Mouse (Mus musculus) hindbrain, postnatal 0 days (tissue): ENCODE measurements around the gene Syn2. TPM values are rescaled to one million over a fixed set of nuclear protein-coding genes. Genes with fewer than 3 reads are reported as not detected.

Source experiments
- ATAC-seq: fragments of 200-750 bp; cut with Nextera tagmentation; 2 replicates; pipeline ENCODE4 v1.8.0; 2017; ENCODE audit warnings: mild to moderate bottlenecking, moderate TSS enrichment, moderate library complexity
- DNase-seq: peaks from one replicate; pipeline ENCODE4 v3.0.0-alpha.2; 2015; ENCODE audit warnings: low spot score
- H3K27ac ChIP-seq: fragments of 300-500 bp; sonication (generic); 2 replicates; pipeline ENCODE4 v1.5.1; 2014; ENCODE audit warnings: mild to moderate bottlenecking
- H3K27me3 ChIP-seq: fragments of 300-500 bp; sonication (generic); 2 replicates; pipeline ENCODE4 v1.6.1; 2014; ENCODE audit warnings: low read length, mixed read lengths; ENCODE audit not compliant: insufficient read depth
- H3K36me3 ChIP-seq: fragments of 300-500 bp; sonication (generic); 2 replicates; pipeline ENCODE4 v1.6.1; 2014; ENCODE audit warnings: low read length, mixed read lengths; ENCODE audit not compliant: insufficient read depth
- H3K4me1 ChIP-seq: fragments of 300-500 bp; sonication (generic); 2 replicates; pipeline ENCODE4 v1.6.1; 2014; ENCODE audit warnings: antibody characterized with exemption, low read length, mixed read lengths; ENCODE audit not compliant: insufficient read depth
- H3K4me2 ChIP-seq: fragments of 300-500 bp; sonication (generic); 2 replicates; pipeline ENCODE4 v1.6.1; 2014; ENCODE audit warnings: low read depth, mild to moderate bottlenecking, low read length, moderate library complexity, mixed read lengths
- H3K4me3 ChIP-seq: fragments of 300-500 bp; sonication (generic); 2 replicates; pipeline ENCODE4 v1.5.1; 2014; ENCODE audit warnings: low read length
- H3K9ac ChIP-seq: fragments of 300-500 bp; sonication (generic); replicated peaks from 2 replicates; pipeline ENCODE4 v1.6.1; 2014; ENCODE audit warnings: mild to moderate bottlenecking, low read length, moderate library complexity, mixed read lengths
- H3K9me3 ChIP-seq: fragments of 300-500 bp; sonication (generic); 2 replicates; pipeline ENCODE4 v1.6.1; 2016; ENCODE audit warnings: low read length, mixed read lengths
- CTCF ChIP-seq: IDR thresholded peaks from 2 replicates; pipeline ENCODE4 v1.5.1; 2016; ENCODE audit warnings: antibody characterized with exemption, control low read depth, low read depth
- WGBS: fragments of 180-500 bp; shearing (Covaris S2); extraction: QIAGEN DNeasy Blood & Tissue Kit; methylation state at CpG from one replicate; pipeline ENCODE4 v1.1.7; 2014; 5-methylcytosine and 5-hydroxymethylcytosine counted together
- polyA plus RNA-seq: library from polyadenylated mRNA; unstranded; fragments of >200 nt; fragmentation: Nextera tagmentation; extraction: Ambion mirVana; gene quantifications from 2 replicates; pipeline ENCODE4 v1.2.1, GENCODE M21; 2015
- total RNA-seq: library from RNA; depleted of rRNA; stranded (reverse); fragments of >200 nt; gene quantifications from 2 replicates; pipeline ENCODE4 v1.2.3, GENCODE M21; 2014

Syn2 gene
- total and polyA plus RNA-seq, 2 experiments from 2014 or later, result 94.7 to 129 TPM

DNA sequence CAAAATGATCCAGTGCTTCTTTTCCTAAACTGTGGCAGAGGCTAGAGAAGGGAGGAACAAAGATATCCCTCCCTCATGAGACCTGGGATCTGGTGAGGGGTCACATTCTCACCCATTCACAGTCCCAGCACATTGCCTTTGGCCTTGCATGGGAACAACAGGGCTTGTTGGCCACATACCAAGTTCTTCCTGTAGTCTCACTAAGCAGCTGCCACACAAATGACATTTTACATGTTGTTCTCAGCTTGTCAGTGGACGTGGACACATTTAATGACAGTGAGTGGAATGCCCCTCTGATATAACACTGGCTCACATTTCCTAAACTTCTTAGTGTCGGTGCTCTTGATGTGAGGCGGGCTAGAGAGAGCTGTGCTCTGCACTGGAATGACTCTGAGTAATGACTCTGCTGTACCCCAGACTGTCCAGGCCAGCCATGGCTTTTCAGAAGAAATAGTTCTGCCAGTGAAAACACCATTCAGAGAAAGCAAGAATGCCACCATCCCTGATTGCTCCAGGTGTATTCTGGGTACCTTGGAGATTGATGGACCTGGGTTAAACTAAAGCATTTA lies 106.5 kb downstream of the Syn2 start:
- Histone ChIP-seq H3K9me3 (no peaks in the 10 kb centered on the region), H3K4me1 (peaks cover 8% of the 10 kb centered on the region; the same call in 1 of the 2 replicates), H3K27ac (no peak overlapping the region), H3K27me3 (no peaks in the 10 kb centered on the region), H3K4me2 (no peak overlapping the region), H3K36me3 (peaks cover 26% of the 10 kb centered on the region; the same call in 1 of the 2 replicates), H3K4me3 (no peak overlapping the region), H3K9ac (no peak overlapping the region)
- ATAC-seq (0 out of 2 replicates have a peak, but pooled peaks have one; percentile 40), DNase-seq (peak; percentile 39)
- WGBS, result 47% methylated on average over 3 of the region's 3 CpGs
- no peak for TF ChIP-seq CTCF

DNA sequence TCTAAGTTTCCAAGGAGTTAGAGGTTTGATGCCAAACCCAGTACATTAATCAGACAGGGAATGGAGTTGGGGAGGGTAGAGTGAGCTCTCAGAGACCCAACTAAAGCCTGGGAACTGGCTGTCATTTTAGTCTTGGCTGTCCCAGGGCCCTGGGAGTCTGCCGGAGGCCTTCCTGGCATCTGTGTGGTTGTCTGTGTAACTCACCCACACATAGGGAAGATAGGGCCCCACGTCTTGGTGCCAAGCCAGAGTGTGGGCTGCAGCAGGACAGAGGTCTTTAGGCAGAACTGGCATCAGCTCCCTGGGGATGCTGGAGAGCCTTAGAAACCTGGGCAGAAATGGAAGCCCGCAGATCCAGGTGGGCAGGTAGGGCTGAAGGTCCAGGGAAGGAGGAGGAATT lies 107.2 kb downstream of the Syn2 start:
- ATAC-seq, result no peak
- TF ChIP-seq CTCF, result no peak
- H3K4me1 ChIP-seq, result peaks cover 8% of the 10 kb centered on the region; the same call in 1 of the 2 replicates

DNA sequence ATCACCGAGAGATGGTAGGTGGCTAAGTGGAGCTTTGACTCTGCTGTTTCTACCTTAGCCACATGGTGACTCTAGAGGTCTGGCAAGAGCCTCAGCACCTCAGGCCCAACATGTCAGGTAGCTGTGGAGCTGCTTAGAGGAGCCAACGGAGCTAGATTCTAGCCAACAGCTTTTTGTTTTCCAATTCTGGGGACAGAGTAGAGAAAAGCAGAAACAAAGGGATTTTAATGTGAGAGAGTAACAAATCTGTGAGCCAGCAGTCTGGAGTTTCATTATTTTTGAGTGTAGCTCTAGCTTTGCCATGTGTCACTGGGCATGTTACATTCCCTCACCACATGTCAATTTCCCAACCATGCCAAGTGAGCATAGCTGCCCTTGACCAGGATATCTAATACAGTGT lies 109.5 kb downstream of the Syn2 start:
- H3K4me3 ChIP-seq, result no peak overlapping the region
- no peaks in the 10 kb centered on the region for H3K27me3 ChIP-seq
- DNase-seq (no peak), ATAC-seq (no peak)
- H3K4me1 ChIP-seq, result peaks cover 6% of the 10 kb centered on the region; the same call in 1 of the 2 replicates
- TF ChIP-seq CTCF, result no peak
- 73% methylated on average over 2 of the region's 2 CpGs for WGBS
- no peak overlapping the region for H3K9ac ChIP-seq
- no peaks in the 10 kb centered on the region for H3K9me3 ChIP-seq
- H3K36me3 ChIP-seq, result peaks cover 36% of the 10 kb centered on the region; the same call in 1 of the 2 replicates
- no peak overlapping the region for H3K4me2 ChIP-seq
- H3K27ac ChIP-seq, result no peak overlapping the region

More for the DNA sequence above, 107.2 kb downstream of the Syn2 start:
- H3K27ac ChIP-seq, result no peak overlapping the region
- DNase-seq, result no peak
- H3K4me2 ChIP-seq, result no peak overlapping the region
- H3K4me3 ChIP-seq, result no peak overlapping the region
- peaks cover 27% of the 10 kb centered on the region; the same call in 1 of the 2 replicates for H3K36me3 ChIP-seq
- 63% methylated on average over 3 of the region's 3 CpGs for WGBS
- H3K9me3 ChIP-seq, result no peaks in the 10 kb centered on the region
- H3K9ac ChIP-seq, result no peak overlapping the region
- no peaks in the 10 kb centered on the region for H3K27me3 ChIP-seq

DNA sequence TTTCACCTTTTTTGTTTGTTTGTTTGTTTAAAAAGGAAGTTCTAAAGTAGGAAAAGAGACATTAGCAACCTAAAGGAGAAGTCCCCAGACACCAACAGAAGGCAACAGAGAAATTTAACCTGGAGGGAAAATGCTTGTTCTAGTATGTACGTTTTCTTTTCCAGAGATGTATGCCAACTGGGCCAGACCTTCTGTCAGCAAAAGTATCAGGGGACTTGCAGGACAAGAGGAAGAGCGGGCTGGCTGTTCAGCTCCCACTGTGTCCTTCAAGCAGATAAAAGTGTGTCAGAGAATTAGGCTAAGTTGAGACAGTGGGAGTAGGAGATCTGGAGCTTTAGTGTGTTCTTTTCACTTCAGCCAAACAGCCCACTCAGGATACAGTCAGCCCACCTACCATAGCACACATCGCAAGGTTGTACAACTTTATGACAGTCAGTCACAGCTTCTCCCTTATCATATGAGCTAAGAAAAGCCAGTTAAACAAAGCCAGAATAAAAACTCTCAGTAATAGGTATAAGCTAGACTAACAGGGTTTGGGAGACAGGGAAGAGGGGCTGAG lies 110.9 kb downstream of the Syn2 start:
- H3K4me3 ChIP-seq, result no peak overlapping the region
- no peak overlapping the region for H3K9ac ChIP-seq
- no peak for ATAC-seq
- DNase-seq, result no peak
- TF ChIP-seq CTCF, result no peak
- H3K27me3 ChIP-seq, result no peaks in the 10 kb centered on the region
- 77% methylated on average over 3 of the region's 3 CpGs for WGBS
- H3K4me1 ChIP-seq, result peaks cover 4% of the 10 kb centered on the region; the same call in 1 of the 2 replicates
- peaks cover 30% of the 10 kb centered on the region; the same call in 1 of the 2 replicates for H3K36me3 ChIP-seq
- no peaks in the 10 kb centered on the region for H3K9me3 ChIP-seq
- H3K4me2 ChIP-seq, result no peak overlapping the region
- H3K27ac ChIP-seq, result no peak overlapping the region

DNA sequence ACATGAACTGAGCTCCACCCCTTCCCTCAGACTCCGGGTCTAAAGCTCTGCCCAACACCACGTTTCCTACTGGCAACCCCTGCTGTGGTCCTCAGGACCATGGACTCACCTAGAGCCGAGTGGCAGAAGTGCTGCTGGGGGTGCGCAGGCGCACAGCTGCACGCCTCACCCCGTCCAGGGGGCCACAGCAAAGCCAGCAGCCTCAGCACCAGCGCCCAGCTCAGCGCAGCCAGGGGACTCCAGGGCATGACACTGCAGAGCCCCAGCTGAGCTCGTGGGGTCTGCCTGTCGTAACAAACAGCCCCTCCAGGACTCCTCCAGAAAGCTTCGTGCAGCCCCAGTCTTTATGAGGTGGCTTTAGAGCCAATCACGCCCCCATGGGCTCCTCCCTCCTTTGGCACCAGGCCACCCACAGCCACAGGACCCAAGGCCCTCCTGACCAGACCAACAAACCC lies 116.9 kb downstream of the Syn2 start:
- Histone ChIP-seq H3K27ac (peak overlapping the region; percentile 67), H3K4me2 (peak overlapping the region; percentile 43), H3K9me3 (no peaks in the 10 kb centered on the region), H3K4me3 (peak overlapping the region; percentile 16), H3K27me3 (no peaks in the 10 kb centered on the region), H3K9ac (0 out of 2 replicates have a peak overlapping the region, but pooled peaks have one; percentile 2), H3K4me1 (no peaks in the 10 kb centered on the region), H3K36me3 (peaks cover 12% of the 10 kb centered on the region)
- TF ChIP-seq CTCF, result no peak
- 10% methylated on average over 13 of the region's 13 CpGs for WGBS
- ATAC-seq (peak; percentile 85), DNase-seq (peak; percentile 76)

DNA sequence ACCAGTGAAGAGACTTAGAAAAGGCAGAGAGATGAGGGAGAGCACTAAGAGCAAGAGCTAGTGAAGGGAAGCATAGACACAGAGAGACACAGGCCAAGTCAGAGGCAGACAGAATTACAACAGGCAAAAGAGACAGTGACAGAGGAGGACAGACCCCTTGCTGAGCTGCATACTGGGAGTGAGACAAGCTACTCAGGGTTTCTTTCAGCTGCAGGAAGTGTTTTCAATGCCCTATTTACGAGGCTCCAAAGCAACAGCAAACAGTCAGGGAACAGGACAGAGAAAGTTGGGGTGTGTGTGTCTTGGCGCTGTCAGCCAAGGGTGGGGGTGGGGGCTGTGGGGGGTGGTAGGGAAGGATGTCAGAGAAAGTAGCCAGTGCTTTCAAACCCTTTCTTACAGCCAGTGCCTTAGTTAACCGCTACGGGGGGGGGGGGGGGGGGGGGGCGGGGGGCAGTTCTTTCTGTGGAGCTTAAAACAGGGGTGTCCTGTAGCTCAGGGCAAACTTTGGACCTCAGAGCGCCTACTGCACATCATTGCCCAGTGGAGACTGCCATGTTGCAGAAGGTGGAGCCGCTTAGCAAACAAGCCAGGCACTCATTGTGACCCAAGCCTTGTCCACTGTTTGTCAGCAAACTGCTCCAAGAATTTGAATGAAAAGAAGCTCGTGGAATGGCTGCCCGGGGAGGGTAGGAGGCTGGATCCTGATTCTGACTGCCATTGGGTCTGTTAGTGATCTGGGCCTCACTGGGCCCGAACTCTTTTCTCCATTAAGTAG lies 117.6 kb downstream of the Syn2 start, which contains the start of gene Timp4:
Gene Timp4, minus strand, starts transcription at position 107 of the 775 bp plus-strand sequence.
- peak within 1 kb of the TSS; percentile 43 for H3K4me2 ChIP-seq
- no peaks in the 10 kb centered on the region for H3K9me3 ChIP-seq
- H3K4me1 ChIP-seq, result no peaks in the 10 kb centered on the region
- 22% methylated on average over 7 of the region's 10 CpGs for WGBS
- peaks cover 12% of the 10 kb centered on the region for H3K36me3 ChIP-seq
- H3K27ac ChIP-seq, result peak within 1 kb of the TSS; percentile 67
- TF ChIP-seq CTCF, result no peak
- ATAC-seq, result peak; percentile 94
- DNase-seq, result peak; percentile 75
- H3K27me3 ChIP-seq, result no peaks in the 10 kb centered on the region
- H3K9ac ChIP-seq, result peak within 1 kb of the TSS; percentile 33; the same call in 1 of the 2 replicates
- H3K4me3 ChIP-seq, result peak within 1 kb of the TSS; percentile 16
